Mouse (Mus musculus): ENCODE measurements around the gene 4930562C15Rik.
"Not testable (repeated sequence)": the region's sequence is repeated elsewhere in the genome, so short reads cannot be mapped to it uniquely, and the experiment has no call there.

Gene 4930562C15Rik

GRCm38 (mm10) chr16:4835191-4835590 lies at the start of gene 4930562C15Rik:
4930562C15Rik (plus strand) TSS chr16:4835416.
- DNase-seq (ENCODE audit: low spot score), result no peak

GRCm38 (mm10) chr16:4785706-4786105 lies 49.5 kb upstream of the 4930562C15Rik start:
- DNase-seq (ENCODE audit: low spot score), result no peak

- DNase-seq (ENCODE audit: low spot score), result no peak
Observed at GRCm38 (mm10) chr16:4788176-4788575, 47.0 kb upstream of the 4930562C15Rik start.

GRCm38 (mm10) chr16:4789311-4789768 lies 45.9 kb upstream of the 4930562C15Rik start:
- DNase-seq (ENCODE audit: low spot score), result no peak

GRCm38 (mm10) chr16:4789810-4790559 lies 45.2 kb upstream of the 4930562C15Rik start, which contains the start of gene Cdip1:
Cdip1 (minus strand) TSS chr16:4790292.
- DNase-seq (ENCODE audit: low spot score), result peak; percentile 91

- no peak for DNase-seq (ENCODE audit: low spot score)
Observed at GRCm38 (mm10) chr16:4791332-4791731, 43.9 kb upstream of the 4930562C15Rik start.

GRCm38 (mm10) chr16:4796631-4797030 lies 38.6 kb upstream of the 4930562C15Rik start:
- no peak for DNase-seq (ENCODE audit: low spot score)

GRCm38 (mm10) chr16:4818349-4818748 lies 16.9 kb upstream of the 4930562C15Rik start:
- no peak for DNase-seq (ENCODE audit: low spot score)

- DNase-seq (ENCODE audit: low spot score), result not testable (repeated sequence)
Observed at GRCm38 (mm10) chr16:4824466-4824865, 10.8 kb upstream of the 4930562C15Rik start.

GRCm38 (mm10) chr16:4827639-4828038 lies 7.6 kb upstream of the 4930562C15Rik start:
- no peak for DNase-seq (ENCODE audit: low spot score)

GRCm38 (mm10) chr16:4829271-4829900 lies 5.8 kb upstream of the 4930562C15Rik start:
- no peak for DNase-seq (ENCODE audit: low spot score)

GRCm38 (mm10) chr16:4831650-4832419 lies 3.4 kb upstream of the 4930562C15Rik start:
- DNase-seq (ENCODE audit: low spot score), result no peak

- no peak for DNase-seq (ENCODE audit: low spot score)
Observed at GRCm38 (mm10) chr16:4833858-4834257, 1.4 kb upstream of the 4930562C15Rik start.

- DNase-seq (ENCODE audit: low spot score), result no peak
Observed at GRCm38 (mm10) chr16:4837631-4838030, 2.4 kb downstream of the 4930562C15Rik start.

GRCm38 (mm10) chr16:4839552-4839951 lies 4.3 kb downstream of the 4930562C15Rik start:
- DNase-seq (ENCODE audit: low spot score), result no peak

- no peak for DNase-seq (ENCODE audit: low spot score)
Observed at GRCm38 (mm10) chr16:4840231-4840630, 5.0 kb downstream of the 4930562C15Rik start.

- DNase-seq (ENCODE audit: low spot score), result no peak
Observed at GRCm38 (mm10) chr16:4847041-4847440, 11.8 kb downstream of the 4930562C15Rik start.

GRCm38 (mm10) chr16:4848090-4848489 lies 12.9 kb downstream of the 4930562C15Rik start:
- DNase-seq (ENCODE audit: low spot score), result no peak

GRCm38 (mm10) chr16:4850361-4850760 lies 15.1 kb downstream of the 4930562C15Rik start:
- no peak for DNase-seq (ENCODE audit: low spot score)

GRCm38 (mm10) chr16:4850938-4851628 lies 15.9 kb downstream of the 4930562C15Rik start:
- no peak for DNase-seq (ENCODE audit: low spot score)

GRCm38 (mm10) chr16:4855046-4855650 lies 19.9 kb downstream of the 4930562C15Rik start:
- no peak for DNase-seq (ENCODE audit: low spot score)

All from left cerebral cortex, adult 11 months (tissue).